Mouse (Mus musculus): ENCODE data around the gene Cluh. TPM values are rescaled to one million over a fixed set of nuclear protein-coding genes. Genes with fewer than 3 reads are reported as not detected.

Cluh gene
- polyA plus RNA-seq, 1 experiment = 43.2 TPM

- no peaks in the 10 kb centered on the region for H3K27me3 ChIP-seq (ENCODE audit: control insufficient read depth, insufficient read depth, low read length)
- H3K4me1 ChIP-seq (replicated peaks; ENCODE audit: control insufficient read depth, insufficient read depth, low read length) = no peaks in the 10 kb centered on the region
- 75% methylated on average over 3 of the region's 3 CpGs for WGBS
- H3K27ac ChIP-seq (ENCODE audit: control insufficient read depth, insufficient read depth, low read length) = no peak overlapping the region
- no peaks in the 10 kb centered on the region for H3K36me3 ChIP-seq (ENCODE audit: control insufficient read depth, insufficient read depth, low read length)
- TF ChIP-seq CTCF (IDR thresholded peaks at IDR 0.05; ENCODE audit: borderline replicate concordance, control insufficient read depth, extremely low read depth, insufficient read depth, low read length, poor library complexity) (no peak), POLR2A (IDR thresholded peaks at IDR 0.05; ENCODE audit: control insufficient read depth, extremely low read depth, insufficient read depth, low read length, poor library complexity) (no peak)
- no peak for DNase-seq
- no peak overlapping the region for H3K4me3 ChIP-seq (ENCODE audit: control insufficient read depth, insufficient read depth, low read length)
These were observed 21.8 kb upstream of the Cluh start for GRCm38 (mm10) chr11:74627481-74627880.

GRCm38 (mm10) chr11:74631880-74632789 lies 17.2 kb upstream of the Cluh start:
- no peak for DNase-seq
- no peak overlapping the region for H3K27ac ChIP-seq (ENCODE audit: control insufficient read depth, insufficient read depth, low read length)
- no peak for TF ChIP-seq CTCF (IDR thresholded peaks at IDR 0.05; ENCODE audit: borderline replicate concordance, control insufficient read depth, extremely low read depth, insufficient read depth, low read length, poor library complexity)
- TF ChIP-seq POLR2A (IDR thresholded peaks at IDR 0.05; ENCODE audit: control insufficient read depth, extremely low read depth, insufficient read depth, low read length, poor library complexity) = no peak
- H3K4me1 ChIP-seq (replicated peaks; ENCODE audit: control insufficient read depth, insufficient read depth, low read length) = no peaks in the 10 kb centered on the region
- 84% methylated on average over 7 of the region's 7 CpGs for WGBS
- H3K27me3 ChIP-seq (ENCODE audit: control insufficient read depth, insufficient read depth, low read length) = peaks cover under 1% of the 10 kb centered on the region; the same call in 1 of the 2 replicates
- no peaks in the 10 kb centered on the region for H3K36me3 ChIP-seq (ENCODE audit: control insufficient read depth, insufficient read depth, low read length)
- no peak overlapping the region for H3K4me3 ChIP-seq (ENCODE audit: control insufficient read depth, insufficient read depth, low read length)

DNA sequence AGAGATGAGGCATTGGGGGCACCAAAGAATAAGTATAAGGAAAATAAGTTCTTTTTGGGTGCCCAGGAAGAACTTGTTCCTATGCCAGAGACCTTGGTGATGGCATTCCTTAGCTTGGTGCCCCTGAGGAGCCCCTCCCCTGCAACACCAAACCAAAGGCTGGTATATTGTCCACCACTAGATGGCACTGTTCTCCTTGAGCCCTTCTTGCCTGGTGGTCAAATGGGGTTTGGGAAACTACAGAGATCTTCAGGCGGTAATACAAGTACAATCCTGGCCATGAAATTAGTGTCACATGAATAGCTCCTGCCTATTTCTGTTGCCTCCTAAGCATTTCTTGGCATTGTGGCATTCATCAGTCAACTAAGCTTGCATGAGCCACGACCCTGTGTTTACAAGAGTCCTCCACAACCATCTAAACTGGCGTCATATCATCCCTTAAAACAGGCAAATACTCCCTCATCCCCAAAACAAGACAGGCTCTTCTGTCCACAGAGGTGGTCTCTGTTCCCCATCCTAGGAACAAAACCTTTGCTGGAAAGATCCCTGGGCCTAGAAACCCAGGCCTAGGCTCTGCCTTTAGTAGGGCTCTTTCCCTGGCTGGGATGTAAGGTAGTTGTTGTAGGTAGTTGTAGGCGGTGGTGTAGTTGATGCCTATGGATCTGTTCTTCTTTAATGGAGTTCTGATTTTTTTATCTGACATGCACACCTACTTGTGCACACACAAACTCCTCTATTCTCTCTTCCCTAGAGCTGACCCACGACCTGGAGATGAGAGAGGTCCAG lies 14.6 kb upstream of the Cluh start:
- H3K27me3 ChIP-seq (ENCODE audit: control insufficient read depth, insufficient read depth, low read length) = peaks cover 5% of the 10 kb centered on the region; the same call in 1 of the 2 replicates
- TF ChIP-seq CTCF (IDR thresholded peaks at IDR 0.05; ENCODE audit: borderline replicate concordance, control insufficient read depth, extremely low read depth, insufficient read depth, low read length, poor library complexity) (peak; percentile 32; the same call in 1 of the 2 replicates), POLR2A (IDR thresholded peaks at IDR 0.05; ENCODE audit: control insufficient read depth, extremely low read depth, insufficient read depth, low read length, poor library complexity) (no peak)
- H3K4me3 ChIP-seq (ENCODE audit: control insufficient read depth, insufficient read depth, low read length) = no peak overlapping the region
- DNase-seq = peak; percentile 67
- WGBS = 73% methylated on average over 5 of the region's 5 CpGs
- no peak overlapping the region for H3K27ac ChIP-seq (ENCODE audit: control insufficient read depth, insufficient read depth, low read length)
- H3K4me1 ChIP-seq (replicated peaks; ENCODE audit: control insufficient read depth, insufficient read depth, low read length) = peaks cover 6% of the 10 kb centered on the region; the same call in 1 of the 2 replicates
- no peaks in the 10 kb centered on the region for H3K36me3 ChIP-seq (ENCODE audit: control insufficient read depth, insufficient read depth, low read length)

DNA sequence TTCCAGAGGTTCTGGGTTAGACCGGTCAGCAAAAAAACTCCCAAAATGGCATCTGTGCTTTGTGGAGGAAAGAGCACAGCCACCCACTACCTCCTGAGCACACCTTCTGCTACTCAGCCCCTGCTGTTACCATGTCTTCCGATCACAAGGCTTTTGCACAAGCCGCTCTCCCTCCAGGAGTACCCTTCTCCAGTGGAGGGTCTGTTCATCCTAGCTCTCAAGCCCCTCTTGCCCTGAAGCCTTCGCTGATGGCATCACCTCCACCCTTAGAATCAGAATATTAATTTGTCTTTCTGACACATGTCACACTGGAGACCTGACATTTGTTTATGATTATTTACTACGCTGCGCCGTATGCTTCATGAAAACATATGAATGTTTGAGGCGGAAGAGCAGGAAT lies 11.8 kb upstream of the Cluh start:
- TF ChIP-seq CTCF (IDR thresholded peaks at IDR 0.05; ENCODE audit: borderline replicate concordance, control insufficient read depth, extremely low read depth, insufficient read depth, low read length, poor library complexity) = no peak
- no peak for DNase-seq
- peaks cover 6% of the 10 kb centered on the region; the same call in 1 of the 2 replicates for H3K4me1 ChIP-seq (replicated peaks; ENCODE audit: control insufficient read depth, insufficient read depth, low read length)
- no peak overlapping the region for H3K27ac ChIP-seq (ENCODE audit: control insufficient read depth, insufficient read depth, low read length)
- 41% methylated on average over 8 of the region's 8 CpGs for WGBS
- peaks cover 5% of the 10 kb centered on the region; the same call in 1 of the 2 replicates for H3K27me3 ChIP-seq (ENCODE audit: control insufficient read depth, insufficient read depth, low read length)
- no peak overlapping the region for H3K4me3 ChIP-seq (ENCODE audit: control insufficient read depth, insufficient read depth, low read length)
- H3K36me3 ChIP-seq (ENCODE audit: control insufficient read depth, insufficient read depth, low read length) = no peaks in the 10 kb centered on the region

GRCm38 (mm10) chr11:74637971-74638790 lies 11.1 kb upstream of the Cluh start:
- H3K4me3 ChIP-seq (ENCODE audit: control insufficient read depth, insufficient read depth, low read length) = peak overlapping the region; percentile 35
- peak; percentile 58 for DNase-seq
- peak; percentile 11; the same call in 1 of the 2 replicates for TF ChIP-seq CTCF (IDR thresholded peaks at IDR 0.05; ENCODE audit: borderline replicate concordance, control insufficient read depth, extremely low read depth, insufficient read depth, low read length, poor library complexity)
- TF ChIP-seq POLR2A (IDR thresholded peaks at IDR 0.05; ENCODE audit: control insufficient read depth, extremely low read depth, insufficient read depth, low read length, poor library complexity) = no peak
- peaks cover 6% of the 10 kb centered on the region; the same call in 1 of the 2 replicates for H3K4me1 ChIP-seq (replicated peaks; ENCODE audit: control insufficient read depth, insufficient read depth, low read length)
- H3K27ac ChIP-seq (ENCODE audit: control insufficient read depth, insufficient read depth, low read length) = no peak overlapping the region
- H3K27me3 ChIP-seq (ENCODE audit: control insufficient read depth, insufficient read depth, low read length) = peaks cover 5% of the 10 kb centered on the region; the same call in 1 of the 2 replicates
- WGBS = 2% methylated on average over 86 of the region's 86 CpGs
- no peaks in the 10 kb centered on the region for H3K36me3 ChIP-seq (ENCODE audit: control insufficient read depth, insufficient read depth, low read length)

Measured in thymus, adult 2 months (tissue).